Mouse (Mus musculus): ENCODE data around the gene 9130213A22Rik. TPM values are rescaled to one million over a fixed set of nuclear protein-coding genes. Genes with fewer than 3 reads are reported as not detected.

The 9130213A22Rik gene
- polyA plus RNA-seq, 1 experiment: 1.3 TPM

GRCm38 (mm10) chr11:69080855-69081222 is 41.5 kb downstream of the 9130213A22Rik start:
- no peaks in the 10 kb centered on the region for H3K36me3 ChIP-seq (ENCODE audit: control insufficient read depth, insufficient read depth, low read length)
- no peaks in the 10 kb centered on the region for H3K27me3 ChIP-seq (ENCODE audit: control insufficient read depth, insufficient read depth, low read length)
- peaks cover 4% of the 10 kb centered on the region; the same call in 1 of the 2 replicates for H3K4me1 ChIP-seq (replicated peaks; ENCODE audit: control insufficient read depth, insufficient read depth, low read length)
- no peak overlapping the region for H3K4me3 ChIP-seq (ENCODE audit: control insufficient read depth, insufficient read depth, low read length)
- WGBS: 93% methylated on average over 8 of the region's 8 CpGs
- no peak overlapping the region for H3K27ac ChIP-seq (ENCODE audit: control insufficient read depth, insufficient read depth, low read length)
- no peak for DNase-seq
- TF ChIP-seq CTCF (IDR thresholded peaks at IDR 0.05; ENCODE audit: borderline replicate concordance, control insufficient read depth, extremely low read depth, insufficient read depth, low read length, poor library complexity) (no peak), POLR2A (IDR thresholded peaks at IDR 0.05; ENCODE audit: control insufficient read depth, extremely low read depth, insufficient read depth, low read length, poor library complexity) (no peak)

- no peak for DNase-seq
- H3K27me3 ChIP-seq (ENCODE audit: control insufficient read depth, insufficient read depth, low read length): no peaks in the 10 kb centered on the region
- H3K36me3 ChIP-seq (ENCODE audit: control insufficient read depth, insufficient read depth, low read length): no peaks in the 10 kb centered on the region
- 88% methylated on average over 15 of the region's 15 CpGs for WGBS
- H3K4me1 ChIP-seq (replicated peaks; ENCODE audit: control insufficient read depth, insufficient read depth, low read length): peaks cover 4% of the 10 kb centered on the region; the same call in 1 of the 2 replicates
- H3K4me3 ChIP-seq (ENCODE audit: control insufficient read depth, insufficient read depth, low read length): no peak overlapping the region
- TF ChIP-seq CTCF (IDR thresholded peaks at IDR 0.05; ENCODE audit: borderline replicate concordance, control insufficient read depth, extremely low read depth, insufficient read depth, low read length, poor library complexity): no peak
- no peak for TF ChIP-seq POLR2A (IDR thresholded peaks at IDR 0.05; ENCODE audit: control insufficient read depth, extremely low read depth, insufficient read depth, low read length, poor library complexity)
- H3K27ac ChIP-seq (ENCODE audit: control insufficient read depth, insufficient read depth, low read length): no peak overlapping the region
Measured at GRCm38 (mm10) chr11:69080102-69080854, 42.1 kb downstream of the 9130213A22Rik start.

DNA sequence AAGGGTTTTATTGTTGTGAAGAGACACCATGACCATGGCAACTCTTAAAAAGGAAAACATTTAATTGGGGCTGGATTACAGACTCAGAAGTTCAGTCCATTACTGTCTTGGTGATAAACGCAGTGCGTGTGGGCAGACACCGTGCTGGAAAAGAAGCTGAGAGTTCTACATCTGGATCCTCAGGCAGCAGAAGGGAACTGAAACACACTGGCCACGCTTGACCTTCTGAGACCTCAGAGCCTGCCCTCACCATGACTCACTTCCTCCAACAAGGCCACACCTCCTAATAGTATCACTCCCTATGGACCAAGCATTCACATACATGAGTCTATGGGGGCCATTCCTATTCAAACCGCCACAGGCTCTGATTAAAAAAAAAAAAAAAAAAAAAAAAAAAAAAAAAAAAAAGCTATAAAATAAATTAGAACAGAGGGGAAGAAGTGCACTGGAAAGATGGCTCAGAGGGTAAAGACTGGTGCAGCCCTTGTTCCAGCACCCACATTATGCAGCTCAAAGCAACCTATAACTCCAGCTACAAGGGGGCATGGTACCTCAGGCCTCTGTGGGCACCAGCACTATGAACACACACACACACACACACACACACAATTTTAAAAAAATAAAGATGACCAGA is 43.5 kb downstream of the 9130213A22Rik start:
- no peak overlapping the region for H3K4me3 ChIP-seq (ENCODE audit: control insufficient read depth, insufficient read depth, low read length)
- H3K4me1 ChIP-seq (replicated peaks; ENCODE audit: control insufficient read depth, insufficient read depth, low read length): peaks cover 4% of the 10 kb centered on the region; the same call in 1 of the 2 replicates
- H3K27ac ChIP-seq (ENCODE audit: control insufficient read depth, insufficient read depth, low read length): no peak overlapping the region
- DNase-seq: no peak
- TF ChIP-seq CTCF (IDR thresholded peaks at IDR 0.05; ENCODE audit: borderline replicate concordance, control insufficient read depth, extremely low read depth, insufficient read depth, low read length, poor library complexity) (no peak), POLR2A (IDR thresholded peaks at IDR 0.05; ENCODE audit: control insufficient read depth, extremely low read depth, insufficient read depth, low read length, poor library complexity) (no peak)
- H3K27me3 ChIP-seq (ENCODE audit: control insufficient read depth, insufficient read depth, low read length): no peaks in the 10 kb centered on the region
- H3K36me3 ChIP-seq (ENCODE audit: control insufficient read depth, insufficient read depth, low read length): no peaks in the 10 kb centered on the region
- 69% methylated on average over 5 of the region's 5 CpGs for WGBS

DNA sequence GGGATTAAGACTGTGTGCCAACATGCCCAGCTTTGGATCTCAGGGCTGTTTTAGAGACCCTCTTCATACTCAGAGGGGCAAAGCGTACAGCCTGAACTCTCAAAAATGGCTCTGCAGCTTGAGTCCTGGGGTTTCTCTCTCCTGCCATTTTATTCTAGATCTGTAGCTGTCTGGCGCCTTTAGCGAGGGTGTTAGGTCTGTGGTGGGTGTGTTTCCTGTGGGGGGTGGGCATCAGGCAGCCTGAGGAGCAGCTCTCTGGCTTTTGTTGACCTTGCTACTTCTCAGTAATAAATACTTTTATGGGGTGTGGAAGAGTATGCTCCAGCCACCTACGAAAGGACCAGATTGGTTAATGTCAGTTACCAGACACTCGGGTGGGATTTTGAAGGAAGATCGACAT is 44.3 kb downstream of the 9130213A22Rik start:
- Histone ChIP-seq H3K27me3 (ENCODE audit: control insufficient read depth, insufficient read depth, low read length) (no peaks in the 10 kb centered on the region), H3K36me3 (ENCODE audit: control insufficient read depth, insufficient read depth, low read length) (no peaks in the 10 kb centered on the region), H3K4me1 (replicated peaks; ENCODE audit: control insufficient read depth, insufficient read depth, low read length) (peaks cover 4% of the 10 kb centered on the region; the same call in 1 of the 2 replicates), H3K27ac (ENCODE audit: control insufficient read depth, insufficient read depth, low read length) (no peak overlapping the region), H3K4me3 (ENCODE audit: control insufficient read depth, insufficient read depth, low read length) (no peak overlapping the region)
- 84% methylated on average over 6 of the region's 6 CpGs for WGBS
- no peak for DNase-seq
- TF ChIP-seq CTCF (IDR thresholded peaks at IDR 0.05; ENCODE audit: borderline replicate concordance, control insufficient read depth, extremely low read depth, insufficient read depth, low read length, poor library complexity): no peak
- TF ChIP-seq POLR2A (IDR thresholded peaks at IDR 0.05; ENCODE audit: control insufficient read depth, extremely low read depth, insufficient read depth, low read length, poor library complexity): no peak

DNA sequence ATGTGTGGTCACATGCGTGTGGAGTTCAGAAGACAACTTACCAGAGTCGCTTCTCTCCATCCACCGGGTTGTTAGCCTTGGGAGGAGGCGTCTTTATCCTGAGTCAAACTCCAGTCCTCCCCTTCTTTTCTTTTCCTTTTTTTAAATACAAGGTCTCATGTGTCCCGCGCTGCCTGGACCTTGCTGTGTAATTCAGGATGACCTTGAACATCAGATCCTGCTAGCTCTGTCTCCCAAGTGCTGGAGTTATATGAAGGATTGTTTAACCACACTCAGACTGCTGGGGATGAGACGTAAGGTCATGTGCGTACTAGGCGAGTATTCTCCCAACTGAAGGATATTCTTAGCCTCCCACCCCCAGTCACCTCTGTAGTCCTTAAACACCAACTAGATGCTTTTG is 45.1 kb downstream of the 9130213A22Rik start:
- H3K36me3 ChIP-seq (ENCODE audit: control insufficient read depth, insufficient read depth, low read length): no peaks in the 10 kb centered on the region
- DNase-seq: no peak
- no peak overlapping the region for H3K4me3 ChIP-seq (ENCODE audit: control insufficient read depth, insufficient read depth, low read length)
- H3K4me1 ChIP-seq (replicated peaks; ENCODE audit: control insufficient read depth, insufficient read depth, low read length): peaks cover 9% of the 10 kb centered on the region
- H3K27ac ChIP-seq (ENCODE audit: control insufficient read depth, insufficient read depth, low read length): no peak overlapping the region
- 97% methylated on average over 9 of the region's 9 CpGs for whole genome bisulfite sequencing
- TF ChIP-seq POLR2A (IDR thresholded peaks at IDR 0.05; ENCODE audit: control insufficient read depth, extremely low read depth, insufficient read depth, low read length, poor library complexity) (no peak), CTCF (IDR thresholded peaks at IDR 0.05; ENCODE audit: borderline replicate concordance, control insufficient read depth, extremely low read depth, insufficient read depth, low read length, poor library complexity) (no peak)
- no peaks in the 10 kb centered on the region for H3K27me3 ChIP-seq (ENCODE audit: control insufficient read depth, insufficient read depth, low read length)

DNA sequence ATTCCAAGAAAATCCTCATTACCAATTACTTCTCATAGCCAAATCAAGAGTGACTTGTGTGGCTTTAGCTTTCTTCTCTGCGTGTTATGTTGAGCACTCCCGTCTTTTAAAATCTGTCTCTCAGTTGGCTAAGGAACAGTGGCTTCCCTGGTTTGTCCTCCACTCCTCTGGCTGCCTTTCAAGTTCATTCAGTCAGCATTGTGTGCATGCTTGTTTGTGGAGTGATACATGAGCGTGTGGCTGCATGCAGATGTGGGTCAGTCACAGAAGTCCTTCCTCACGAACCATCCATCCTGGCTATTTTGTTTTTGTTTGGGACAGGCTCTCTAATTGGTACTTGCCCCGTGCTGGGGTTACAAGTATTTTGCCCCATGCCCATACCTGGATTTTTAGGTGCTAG is 45.8 kb downstream of the 9130213A22Rik start:
- H3K27ac ChIP-seq (ENCODE audit: control insufficient read depth, insufficient read depth, low read length): no peak overlapping the region
- no peak for DNase-seq
- WGBS: 89% methylated on average over 5 of the region's 5 CpGs
- no peaks in the 10 kb centered on the region for H3K27me3 ChIP-seq (ENCODE audit: control insufficient read depth, insufficient read depth, low read length)
- no peaks in the 10 kb centered on the region for H3K36me3 ChIP-seq (ENCODE audit: control insufficient read depth, insufficient read depth, low read length)
- no peak for TF ChIP-seq POLR2A (IDR thresholded peaks at IDR 0.05; ENCODE audit: control insufficient read depth, extremely low read depth, insufficient read depth, low read length, poor library complexity)
- TF ChIP-seq CTCF (IDR thresholded peaks at IDR 0.05; ENCODE audit: borderline replicate concordance, control insufficient read depth, extremely low read depth, insufficient read depth, low read length, poor library complexity): no peak
- no peak overlapping the region for H3K4me3 ChIP-seq (ENCODE audit: control insufficient read depth, insufficient read depth, low read length)
- H3K4me1 ChIP-seq (replicated peaks; ENCODE audit: control insufficient read depth, insufficient read depth, low read length): peaks cover 11% of the 10 kb centered on the region
